Mouse (Mus musculus) bone marrow, adult 2 months (tissue): Measurements from ENCODE around the gene Tmco1.
"Not testable (repeated sequence)": the region's sequence is repeated elsewhere in the genome, so short reads cannot be mapped to it uniquely, and the experiment has no call there.

Experiments
- CTCF ChIP-seq: fragments of 200-500 bp; IDR thresholded peaks from 2 replicates; pipeline ENCODE4 v1.5.1; 2011; ENCODE audit warnings: low read length, control low read depth; ENCODE audit not compliant: control insufficient read depth, insufficient read depth
- POLR2A ChIP-seq: fragments of 200-500 bp; IDR thresholded peaks from 2 replicates; pipeline ENCODE4 v1.6.1; 2011; ENCODE audit warnings: low read depth, mild to moderate bottlenecking, control low read depth, low read length, borderline replicate concordance; ENCODE audit not compliant: control insufficient read depth

DNA sequence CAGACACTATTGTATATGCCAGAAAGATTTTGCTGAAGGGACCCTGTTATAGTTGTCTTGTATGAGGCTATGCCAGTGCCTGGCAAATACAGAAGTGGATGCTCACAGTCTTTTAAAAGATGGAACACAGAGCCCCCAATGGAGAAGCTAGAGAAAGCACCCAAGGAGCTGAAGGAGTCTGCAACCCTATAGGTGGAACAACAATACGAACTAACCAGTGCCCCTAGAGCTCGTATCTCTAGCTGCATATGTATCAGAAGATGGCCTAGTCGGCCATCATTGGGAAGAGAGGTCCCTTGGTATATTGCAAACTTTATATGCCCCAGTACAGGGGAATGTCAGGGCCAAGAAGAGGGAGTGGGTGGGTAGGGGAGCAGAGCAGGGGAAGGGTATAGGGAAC is 41.0 kb downstream of the Tmco1 start:
- not testable (repeated sequence) for TF ChIP-seq POLR2A, CTCF
